Mouse (Mus musculus) neural tube, embryonic 11.5 days (tissue): Measurements from ENCODE around the gene Cited2. TPM values are rescaled to one million over a fixed set of nuclear protein-coding genes. Genes with fewer than 3 reads are reported as not detected.

Source experiments
- ATAC-seq: fragments of 200-750 bp; cut with Nextera tagmentation; 2 replicates; pipeline ENCODE4 v1.8.0; 2017; ENCODE audit warnings: moderate number of reproducible peaks, mild to moderate bottlenecking, moderate TSS enrichment, moderate library complexity; ENCODE audit not compliant: insufficient read depth, low FRiP score, low TSS enrichment
- DNase-seq: peaks from one replicate; pipeline ENCODE4 v3.0.0-alpha.2; 2015; ENCODE audit warnings: low spot score
- H3K27ac ChIP-seq: fragments of 300-500 bp; sonication (generic); 2 replicates; pipeline ENCODE4 v1.5.1; 2014; ENCODE audit warnings: low read depth, mild to moderate bottlenecking, low read length
- H3K27me3 ChIP-seq: fragments of 300-500 bp; sonication (generic); 2 replicates; pipeline ENCODE4 v1.6.1; 2014; ENCODE audit warnings: mild to moderate bottlenecking, low read length, mixed read lengths; ENCODE audit not compliant: control insufficient read depth, insufficient read depth
- H3K36me3 ChIP-seq: fragments of 300-500 bp; sonication (generic); 2 replicates; pipeline ENCODE4 v1.6.1; 2014; ENCODE audit warnings: mild to moderate bottlenecking, low read length, moderate library complexity, mixed read lengths; ENCODE audit not compliant: control insufficient read depth, insufficient read depth
- H3K4me1 ChIP-seq: fragments of 300-500 bp; sonication (generic); 2 replicates; pipeline ENCODE4 v1.6.1; 2014; ENCODE audit warnings: low read length, mixed read lengths; ENCODE audit not compliant: control insufficient read depth, insufficient read depth
- H3K4me2 ChIP-seq: fragments of 300-500 bp; sonication (generic); 2 replicates; pipeline ENCODE4 v1.6.1; 2014; ENCODE audit warnings: low read depth, mild to moderate bottlenecking, moderate library complexity
- H3K4me3 ChIP-seq: fragments of 300-500 bp; sonication (generic); 2 replicates; pipeline ENCODE4 v1.5.1; 2014; ENCODE audit warnings: low read depth, low read length
- H3K9ac ChIP-seq: fragments of 300-500 bp; sonication (generic); 2 replicates; pipeline ENCODE4 v1.6.1; 2014; ENCODE audit warnings: mild to moderate bottlenecking, low read length
- H3K9me3 ChIP-seq: fragments of 300-500 bp; sonication (generic); 2 replicates; pipeline ENCODE4 v1.6.1; 2016; ENCODE audit warnings: low read length; ENCODE audit not compliant: control insufficient read depth
- WGBS: fragments of 180-500 bp; shearing (Covaris S2); extraction: QIAGEN DNeasy Blood & Tissue Kit; methylation state at CpG from one replicate; pipeline ENCODE4 v1.1.7; 2014; 5-methylcytosine and 5-hydroxymethylcytosine counted together
- polyA plus RNA-seq: library from polyadenylated mRNA; unstranded; fragments of >200 nt; fragmentation: Nextera tagmentation; extraction: Ambion mirVana; gene quantifications from 2 replicates; pipeline ENCODE4 v1.2.1, GENCODE M21; 2014

The Cited2 gene
- polyA plus RNA-seq, 1 experiment from 2014 or later, result 82.2 TPM

GRCm38 (mm10) chr10:17727161-17727925 is 4.3 kb downstream of the Cited2 start:
- 20% methylated on average over 15 of the region's 15 CpGs for WGBS
- Histone ChIP-seq H3K36me3 (no peaks in the 10 kb centered on the region), H3K9me3 (no peaks in the 10 kb centered on the region), H3K9ac (no peak overlapping the region), H3K4me3 (no peak overlapping the region), H3K4me1 (peaks cover 11% of the 10 kb centered on the region), H3K27me3 (no peaks in the 10 kb centered on the region), H3K4me2 (peak overlapping the region; percentile 27), H3K27ac (peak overlapping the region; percentile 23; the same call in 1 of the 2 replicates)
- ATAC-seq (no peak), DNase-seq (peak; percentile 54)

- Histone ChIP-seq H3K27me3 (no peaks in the 10 kb centered on the region), H3K4me3 (no peak overlapping the region), H3K36me3 (no peaks in the 10 kb centered on the region), H3K9me3 (no peaks in the 10 kb centered on the region), H3K9ac (no peak overlapping the region), H3K27ac (peak overlapping the region; percentile 23; the same call in 1 of the 2 replicates), H3K4me1 (peaks cover 11% of the 10 kb centered on the region), H3K4me2 (peak overlapping the region; percentile 27; the same call in 1 of the 2 replicates)
- WGBS, result 9% methylated on average over 5 of the region's 5 CpGs
- ATAC-seq (no peak), DNase-seq (no peak)
These were observed 4.9 kb downstream of the Cited2 start for GRCm38 (mm10) chr10:17727926-17728279.

GRCm38 (mm10) chr10:17728711-17729110 is 5.7 kb downstream of the Cited2 start:
- no peaks in the 10 kb centered on the region for H3K36me3 ChIP-seq
- H3K27ac ChIP-seq, result no peak overlapping the region
- H3K4me2 ChIP-seq, result no peak overlapping the region

GRCm38 (mm10) chr10:17729476-17729875 is 6.5 kb downstream of the Cited2 start:
- H3K9me3 ChIP-seq, result no peaks in the 10 kb centered on the region
- H3K4me3 ChIP-seq, result no peak overlapping the region
- no peak overlapping the region for H3K27ac ChIP-seq
- H3K4me1 ChIP-seq, result peaks cover 11% of the 10 kb centered on the region
- H3K36me3 ChIP-seq, result no peaks in the 10 kb centered on the region
- no peak for ATAC-seq
- H3K4me2 ChIP-seq, result no peak overlapping the region
- H3K9ac ChIP-seq, result no peak overlapping the region
- 68% methylated on average over 6 of the region's 6 CpGs for WGBS
- H3K27me3 ChIP-seq, result no peaks in the 10 kb centered on the region
- no peak for DNase-seq

More at GRCm38 (mm10) chr10:17728711-17729110, 5.7 kb downstream of the Cited2 start:
- peaks cover 11% of the 10 kb centered on the region for H3K4me1 ChIP-seq
- H3K9me3 ChIP-seq, result no peaks in the 10 kb centered on the region
- ATAC-seq (no peak), DNase-seq (no peak)
- whole genome bisulfite sequencing, result 14% methylated on average over 4 of the region's 4 CpGs
- H3K9ac ChIP-seq, result no peak overlapping the region
- H3K4me3 ChIP-seq, result no peak overlapping the region
- no peaks in the 10 kb centered on the region for H3K27me3 ChIP-seq

GRCm38 (mm10) chr10:17733057-17733456 is 10.0 kb downstream of the Cited2 start:
- 21% methylated on average over 4 of the region's 4 CpGs for WGBS
- peak; percentile 81 for DNase-seq
- no peaks in the 10 kb centered on the region for H3K9me3 ChIP-seq
- H3K36me3 ChIP-seq, result no peaks in the 10 kb centered on the region
- no peak overlapping the region for H3K4me3 ChIP-seq
- no peaks in the 10 kb centered on the region for H3K27me3 ChIP-seq
- ATAC-seq, result no peak
- no peak overlapping the region for H3K9ac ChIP-seq
- no peak overlapping the region for H3K27ac ChIP-seq
- no peak overlapping the region for H3K4me2 ChIP-seq
- no peaks in the 10 kb centered on the region for H3K4me1 ChIP-seq

GRCm38 (mm10) chr10:17742581-17742980 is 19.6 kb downstream of the Cited2 start:
- H3K27ac ChIP-seq, result no peak overlapping the region
- no peaks in the 10 kb centered on the region for H3K27me3 ChIP-seq
- H3K36me3 ChIP-seq, result no peaks in the 10 kb centered on the region
- H3K4me3 ChIP-seq, result no peak overlapping the region
- no peaks in the 10 kb centered on the region for H3K4me1 ChIP-seq
- DNase-seq (no peak), ATAC-seq (no peak)
- H3K4me2 ChIP-seq, result no peak overlapping the region
- no peak overlapping the region for H3K9ac ChIP-seq
- WGBS, result 92% methylated on average over 2 of the region's 2 CpGs
- H3K9me3 ChIP-seq, result no peaks in the 10 kb centered on the region

GRCm38 (mm10) chr10:17752478-17752877 is 29.5 kb downstream of the Cited2 start:
- DNase-seq, result no peak
- WGBS, result 78% methylated on average over 5 of the region's 5 CpGs

GRCm38 (mm10) chr10:17759772-17760171 is 36.8 kb downstream of the Cited2 start:
- DNase-seq (no peak), ATAC-seq (no peak)
- no peaks in the 10 kb centered on the region for H3K4me1 ChIP-seq
- no peak overlapping the region for H3K9ac ChIP-seq
- H3K27ac ChIP-seq, result no peak overlapping the region
- 0 out of 2 replicates have a peak, but pooled peaks cover 2% of the 10 kb centered on the region for H3K9me3 ChIP-seq
- 80% methylated on average over 3 of the region's 3 CpGs for WGBS
- no peaks in the 10 kb centered on the region for H3K27me3 ChIP-seq
- no peak overlapping the region for H3K4me3 ChIP-seq
- no peak overlapping the region for H3K4me2 ChIP-seq
- H3K36me3 ChIP-seq, result no peaks in the 10 kb centered on the region

More at GRCm38 (mm10) chr10:17752478-17752877, 29.5 kb downstream of the Cited2 start:
- no peak overlapping the region for H3K4me2 ChIP-seq
- H3K4me3 ChIP-seq, result no peak overlapping the region
- no peak for ATAC-seq
- H3K36me3 ChIP-seq, result no peaks in the 10 kb centered on the region
- no peak overlapping the region for H3K27ac ChIP-seq
- no peaks in the 10 kb centered on the region for H3K4me1 ChIP-seq
- H3K9ac ChIP-seq, result no peak overlapping the region
- no peaks in the 10 kb centered on the region for H3K27me3 ChIP-seq
- H3K9me3 ChIP-seq, result 0 out of 2 replicates have a peak, but pooled peaks cover 2% of the 10 kb centered on the region
